15 mouse cellular contexts compared by ENCODE assay signal in genomic region chr2:28217783-28218182, GRCm38 (mm10).
"Had no signal": no experiment of that assay in that cellular context is flagged by ENCODE, and none has a peak within 500 bp of the region (broad histone marks: within the 10 kb centered on the region; RNA-seq: fewer than 3 reads in every experiment).

No protein-coding gene starts in this region.

- H3K27me3 ChIP-seq: lung, embryonic 15.5 days; midbrain, embryonic 13.5 days; midbrain, embryonic 15.5 days; neural tube, embryonic 12.5 days; stomach, embryonic 15.5 days had no signal

- H3K4me3 ChIP-seq: lung, embryonic 15.5 days; megakaryocyte, embryonic 14.5 days; midbrain, embryonic 13.5 days; midbrain, embryonic 15.5 days; neural tube, embryonic 12.5 days; stomach, embryonic 15.5 days had no signal

- H3K27ac ChIP-seq: lung, embryonic 15.5 days; macrophage; midbrain, embryonic 15.5 days; neural tube, embryonic 12.5 days; stomach, embryonic 15.5 days; stomach, postnatal 0 days had no signal

- ATAC-seq: lung, postnatal 0 days; midbrain, embryonic 13.5 days; midbrain, embryonic 15.5 days had no signal

- H3K4me1 ChIP-seq: lung, embryonic 15.5 days; megakaryocyte, embryonic 14.5 days; stomach, embryonic 15.5 days had no signal

- DNase-seq: lung, postnatal 14 days; lung, postnatal 36 days; right cerebral cortex, postnatal 14 days; thymus, adult 2 months; thymus, postnatal 25 days; thymus, postnatal 4 days had no signal
